Mouse (Mus musculus) testis, adult 2 months (tissue): ENCODE results near the gene Rcl1.

Experiments used
- CTCF ChIP-seq: fragments of 200-500 bp; IDR thresholded peaks from 2 replicates; pipeline ENCODE4 v1.5.1; 2012; ENCODE audit warnings: low read depth, mild to moderate bottlenecking, inconsistent platforms, low read length, moderate library complexity; ENCODE audit not compliant: control insufficient read depth, insufficient read depth, insufficient replicate concordance
- POLR2A ChIP-seq: fragments of 200-500 bp; IDR thresholded peaks from 2 replicates; pipeline ENCODE4 v1.6.1; 2012; ENCODE audit warnings: low read depth, mild to moderate bottlenecking, inconsistent platforms, low read length, moderate library complexity; ENCODE audit not compliant: control insufficient read depth

DNA sequence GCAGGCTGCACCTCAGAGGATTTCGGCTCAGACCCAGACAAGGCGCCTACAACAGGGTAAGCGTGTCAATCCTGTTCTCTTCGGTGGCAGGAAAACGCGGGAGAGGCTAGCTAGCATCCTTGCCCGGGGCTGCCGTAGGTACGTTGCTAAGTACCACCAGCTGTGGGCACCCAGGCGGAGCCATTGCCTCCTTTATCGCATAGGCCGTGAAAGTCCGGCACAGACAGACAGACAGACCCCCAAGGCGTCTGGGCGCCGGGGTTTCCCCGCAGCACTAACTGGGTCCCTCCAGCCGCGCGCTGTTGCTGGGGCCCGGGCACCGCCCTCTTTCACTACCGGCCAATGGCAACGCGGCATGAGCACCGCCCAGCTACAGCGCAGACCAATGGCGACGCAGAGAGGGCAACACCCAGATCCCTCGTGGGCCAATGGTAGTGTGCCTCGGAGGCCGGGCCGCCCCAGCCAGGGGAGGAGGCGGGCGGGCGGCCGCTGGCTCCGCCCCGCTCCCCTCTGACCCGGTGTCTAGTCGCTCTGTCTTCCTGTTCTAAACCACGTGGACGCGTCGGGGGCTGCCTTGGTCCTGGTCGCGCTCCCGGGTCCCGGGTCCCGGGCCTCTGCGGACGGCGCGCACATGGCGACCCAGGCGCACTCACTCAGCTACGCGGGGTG, at the start of gene Rcl1:
- TF ChIP-seq POLR2A, result peak; percentile 68; the same call in 1 of the 2 replicates
- no peak for TF ChIP-seq CTCF
